Comparison of ENCODE assay signal across 9 mouse cellular contexts in genomic region chr12:106527699-106528434, GRCm38 (mm10).
DNase-seq lines count a peak whose midpoint lies in the region; ATAC-seq lines count a peak whose summit lies in the region.
"Had no signal": no experiment of that assay in that cellular context is flagged by ENCODE, and none has a peak within 500 bp of the region (broad histone marks: within the 10 kb centered on the region; RNA-seq: fewer than 3 reads in every experiment).

No protein-coding gene starts in this region.

- H3K27me3 ChIP-seq in heart, embryonic 11.5 days (ENCODE audit: control insufficient read depth, insufficient read depth, low read length) = peaks cover 14% of the 10 kb centered on the region
- H3K27me3 ChIP-seq in limb, embryonic 13.5 days = peaks cover 48% of the 10 kb centered on the region

- H3K27ac ChIP-seq in heart, embryonic 11.5 days (ENCODE audit: low read depth, low read length) = no peak overlapping the region
- H3K27ac ChIP-seq in limb, embryonic 13.5 days = no peak overlapping the region

- no peak overlapping the region for H3K4me3 ChIP-seq in heart, embryonic 11.5 days (ENCODE audit: low read depth, low read length)
- no peak overlapping the region for H3K4me3 ChIP-seq in limb, embryonic 13.5 days

- no peak for ATAC-seq in heart, embryonic 11.5 days (replicated peaks; ENCODE audit: insufficient number of reproducible peaks, low FRiP score, low TSS enrichment)
- ATAC-seq in limb, embryonic 13.5 days (ENCODE audit: low FRiP score, low read depth) = no peak
- ATAC-seq: intestine, postnatal 0 days had no signal

- no peaks in the 10 kb centered on the region for H3K9me3 ChIP-seq in heart, embryonic 11.5 days (replicated peaks; ENCODE audit: control insufficient read depth, low read length)
- 0 out of 2 replicates have a peak, but pooled peaks cover 2% of the 10 kb centered on the region for H3K9me3 ChIP-seq in limb, embryonic 13.5 days

- WGBS in heart, embryonic 11.5 days (ENCODE audit: insufficient replicate concordance) = 7% methylated on average over 20 of the region's 20 CpGs
- 7% methylated on average over 20 of the region's 20 CpGs for WGBS in limb, embryonic 13.5 days

- DNase-seq in heart, adult 18-20 months = no peak
- peak; percentile 9 for DNase-seq in thymus, postnatal 0 days (ENCODE audit: low spot score)
- no peak for DNase-seq in thymus, adult 18-20 months
- DNase-seq in yolk sac, embryonic 10.5 days (ENCODE audit: low spot score) = peak; percentile 9
- no peak for DNase-seq in lung, postnatal 10 days
- no peak for DNase-seq in lung, postnatal 14 days

- H3K4me2 ChIP-seq in heart, embryonic 11.5 days = peak overlapping the region; percentile 45
- H3K4me2 ChIP-seq in limb, embryonic 13.5 days (replicated peaks) = peak overlapping the region; percentile 46

- no peaks in the 10 kb centered on the region for H3K36me3 ChIP-seq in heart, embryonic 11.5 days (ENCODE audit: control insufficient read depth, insufficient read depth, low read length)
- no peaks in the 10 kb centered on the region for H3K36me3 ChIP-seq in limb, embryonic 13.5 days

- H3K4me1 ChIP-seq in heart, embryonic 11.5 days (ENCODE audit: control insufficient read depth, insufficient read depth, low read length) = peaks cover 8% of the 10 kb centered on the region
- H3K4me1 ChIP-seq in limb, embryonic 13.5 days = peaks cover 12% of the 10 kb centered on the region

- H3K9ac ChIP-seq in heart, embryonic 11.5 days (ENCODE audit: low read depth, low read length) = no peak overlapping the region
- H3K9ac ChIP-seq in limb, embryonic 13.5 days = no peak overlapping the region

Comparison
In these comparisons a context has a peak if more than half of its experiments do, and no peak if none do; other contexts are left out.
1. DNase-seq: peak in thymus, postnatal 0 days (single experiment) and yolk sac, embryonic 10.5 days (single experiment); none in heart, adult 18-20 months (0 of 2), thymus, adult 18-20 months (0 of 2), lung, postnatal 10 days (single experiment) and lung, postnatal 14 days (single experiment).